Mouse (Mus musculus) megakaryocyte, embryonic 14.5 days (primary cell): ENCODE data around the gene Traf7.

Experiments used
- FLI1 ChIP-seq: IDR thresholded peaks from 2 replicates; pipeline ENCODE4 v1.6.1; 2012; ENCODE audit warnings: low read length, inconsistent platforms, mixed read lengths
- GATA1 ChIP-seq: IDR thresholded peaks from 3 replicates; pipeline ENCODE4 v1.6.1; 2012; ENCODE audit warnings: mixed read lengths, low read length, inconsistent platforms, borderline replicate concordance

- no peak for TF ChIP-seq GATA1
- no peak for TF ChIP-seq FLI1
Measured at GRCm38 (mm10) chr17:24463374-24464133, 64.2 kb downstream of the Traf7 start.
